Mouse (Mus musculus) mouse embryonic stem cell (cell line): ENCODE measurements around the gene Spg11.

ENCODE experiments used
- in situ Hi-C, 2 experiments: fragments of 300-500 bp; cut with MboI; formaldehyde crosslinking; loops; 1 replicate in 1 of 2; 3 replicates in 1 of 2; pipeline ENCODE4 v1.14.3; 2019 to 2020; ENCODE audit warnings: low sequenced_read_pairs in 2 of 2, low pct_unique_long_range_greater_than_20kb in 1 of 2, mixed read lengths in 1 of 2; ENCODE audit not compliant: unreplicated experiment in 1 of 2

The Spg11 gene

DNA sequence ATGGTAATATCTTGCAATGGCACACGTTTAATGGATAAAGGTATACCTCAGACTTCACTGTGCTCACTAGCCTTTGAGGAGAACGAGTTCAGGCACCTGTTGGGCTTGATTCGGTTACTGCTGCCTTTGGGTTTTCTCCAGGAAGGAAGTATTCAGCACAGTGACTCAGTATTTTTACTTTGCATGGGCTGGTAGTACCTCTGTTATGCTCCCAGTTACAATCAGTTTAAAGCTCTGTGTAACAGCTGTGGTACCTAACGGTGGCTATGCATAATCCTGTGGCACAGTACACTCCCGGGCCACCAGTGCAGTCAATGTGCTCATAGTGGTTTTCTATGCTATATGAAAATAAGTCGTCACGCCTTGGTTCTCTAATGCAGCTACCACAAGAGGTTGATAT lies 106.7 kb downstream of the Spg11 start:
- in situ Hi-C loops, result no loop called here

DNA sequence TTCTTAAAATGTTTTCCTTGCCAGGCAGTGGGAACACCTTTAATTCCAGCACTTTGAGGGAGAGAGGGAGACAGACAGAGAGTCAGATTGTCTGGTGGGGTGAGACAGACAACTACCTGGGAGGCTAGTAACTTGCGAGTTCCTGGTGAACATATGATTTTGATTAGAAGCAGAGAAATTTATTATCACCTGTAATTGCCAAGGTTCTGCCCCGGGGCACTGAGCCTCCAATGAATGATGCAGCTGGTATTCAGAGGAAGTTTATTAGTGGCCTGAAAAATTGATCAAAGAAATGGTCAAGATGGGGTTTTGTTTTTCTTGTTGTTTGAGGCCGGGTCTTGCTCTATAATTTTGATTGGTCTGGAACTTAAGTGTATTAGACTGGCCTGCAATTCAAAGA lies 109.4 kb downstream of the Spg11 start:
- in situ Hi-C loops, result no loop called here
